Mouse (Mus musculus) forebrain, embryonic 11.5 days (tissue): ENCODE measurements around the gene Olfr308. TPM values are rescaled to one million over a fixed set of nuclear protein-coding genes. Genes with fewer than 3 reads are reported as not detected.

Source experiments
- microRNA-seq: library from miRNA; unstranded; fragments of <30 nt; microRNA quantifications from one replicate; pipeline ENCODE4, GENCODE M21; 2016; ENCODE audit not compliant: insufficient number of aligned reads
- polyA plus RNA-seq: library from polyadenylated mRNA; unstranded; fragments of >200 nt; fragmentation: Nextera tagmentation; extraction: Ambion mirVana; gene quantifications from 2 replicates; pipeline ENCODE4 v1.2.1, GENCODE M21; 2014

The Olfr308 gene
- polyA plus RNA-seq, 1 experiment from 2014 or later = not detected

Small RNAs within 50 kb of the gene (microRNA-seq; reads per million reads assigned to microRNA genes)
- gene Gm23192 = not detected

Other genes starting within 250 kb of the Olfr308 start
- gene Vmn2r75, start 153.9 kb downstream of the Olfr308 start, polyA plus RNA-seq = not detected in 2 replicates
- not detected in 2 replicates for gene Vmn2r76, start 79.3 kb downstream of the Olfr308 start, polyA plus RNA-seq
- not detected in 2 replicates for gene Olfr310, start 48.5 kb downstream of the Olfr308 start, polyA plus RNA-seq
- gene Olfr309, start 11.9 kb downstream of the Olfr308 start, polyA plus RNA-seq = not detected in 2 replicates
- gene Olfr307, start 12.0 kb upstream of the Olfr308 start, polyA plus RNA-seq = not detected in 2 replicates
- gene Olfr305, start 41.3 kb upstream of the Olfr308 start, polyA plus RNA-seq = not detected in 2 replicates
- not detected in 2 replicates for gene Olfr304, start 61.0 kb upstream of the Olfr308 start, polyA plus RNA-seq
- not detected in 2 replicates for gene Olfr303, start 72.2 kb upstream of the Olfr308 start, polyA plus RNA-seq
- gene Olfr301, start 78.2 kb upstream of the Olfr308 start, polyA plus RNA-seq = not detected in 2 replicates
- not detected in 2 replicates for gene Olfr299, start 134.3 kb upstream of the Olfr308 start, polyA plus RNA-seq
- not detected in 2 replicates for gene Olfr298, start 166.9 kb upstream of the Olfr308 start, polyA plus RNA-seq
- gene Olfr297, start 194.3 kb upstream of the Olfr308 start, polyA plus RNA-seq = not detected in 2 replicates